Mouse (Mus musculus) right cerebral cortex, postnatal 25 days (tissue): ENCODE data around the gene B3gnt9.
"Not testable (repeated sequence)": the region's sequence is repeated elsewhere in the genome, so short reads cannot be mapped to it uniquely, and the experiment has no call there.

Experiments used
- DNase-seq: peaks from one replicate; pipeline ENCODE4 v3.0.0; 2022

The B3gnt9 gene

GRCm38 (mm10) chr8:105254966-105255350, at the start of gene B3gnt9:
Gene B3gnt9, minus strand, starts transcription at chr8:105255153.
- no peak for DNase-seq

- no peak for DNase-seq
Observed at GRCm38 (mm10) chr8:105303874-105304273, 48.9 kb upstream of the B3gnt9 start.

- DNase-seq, result no peak
Observed at GRCm38 (mm10) chr8:105303396-105303795, 48.4 kb upstream of the B3gnt9 start.

- DNase-seq, result no peak
Observed at GRCm38 (mm10) chr8:105299962-105300361, 45.0 kb upstream of the B3gnt9 start.

DNA sequence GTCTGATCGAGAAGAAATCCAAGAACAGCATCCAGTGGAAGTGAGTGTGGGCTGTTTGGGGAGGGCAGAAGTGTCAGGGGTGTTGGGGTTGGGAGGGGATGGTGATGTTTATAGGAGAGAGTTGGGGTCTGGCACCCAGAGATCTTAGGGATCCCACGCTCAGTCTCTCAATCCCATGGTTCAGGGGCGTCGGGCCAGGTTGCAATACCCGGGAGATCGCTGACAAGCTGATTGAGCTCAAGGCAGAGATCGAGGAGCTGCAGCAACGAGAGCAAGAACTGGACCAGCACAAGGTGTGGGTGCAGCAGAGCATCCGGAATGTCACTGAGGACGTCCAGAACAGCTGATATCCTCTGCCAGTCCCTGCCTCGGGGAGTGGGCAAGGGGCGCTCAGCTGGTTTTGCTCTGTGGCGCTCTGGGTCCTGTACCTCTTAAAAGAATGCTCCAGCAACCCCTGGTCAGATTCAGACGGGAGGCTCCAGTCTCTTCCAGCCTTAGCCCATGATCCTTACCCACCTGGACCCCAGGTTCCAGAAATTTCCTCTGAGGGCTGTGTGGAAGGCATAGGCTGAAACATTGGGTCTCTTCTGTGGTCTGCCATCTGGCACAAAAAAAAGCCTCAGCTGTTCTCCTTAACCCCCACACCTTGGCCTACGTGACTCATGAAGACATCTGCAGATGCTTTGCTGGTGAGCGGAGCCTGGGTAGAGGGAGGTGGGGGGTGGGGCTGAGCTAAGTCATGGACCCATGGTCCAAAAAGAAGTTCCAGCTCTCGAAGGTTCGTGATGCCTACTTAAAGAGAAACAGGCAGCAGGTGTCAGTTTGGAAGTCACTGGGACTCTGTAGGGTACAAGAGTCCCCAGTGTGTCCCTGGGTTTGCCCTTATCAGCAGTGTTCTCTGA, 43.6 kb upstream of the B3gnt9 start:
- no peak for DNase-seq

- DNase-seq, result peak; percentile 94
Observed at GRCm38 (mm10) chr8:105297511-105298192, 42.7 kb upstream of the B3gnt9 start, which contains the start of gene E2f4. Gene E2f4, plus strand, starts transcription at chr8:105297663.

GRCm38 (mm10) chr8:105295895-105296573, 41.1 kb upstream of the B3gnt9 start, which contains the start of gene Exoc3l:
Gene Exoc3l, minus strand, starts transcription at chr8:105296101.
- no peak for DNase-seq

DNA sequence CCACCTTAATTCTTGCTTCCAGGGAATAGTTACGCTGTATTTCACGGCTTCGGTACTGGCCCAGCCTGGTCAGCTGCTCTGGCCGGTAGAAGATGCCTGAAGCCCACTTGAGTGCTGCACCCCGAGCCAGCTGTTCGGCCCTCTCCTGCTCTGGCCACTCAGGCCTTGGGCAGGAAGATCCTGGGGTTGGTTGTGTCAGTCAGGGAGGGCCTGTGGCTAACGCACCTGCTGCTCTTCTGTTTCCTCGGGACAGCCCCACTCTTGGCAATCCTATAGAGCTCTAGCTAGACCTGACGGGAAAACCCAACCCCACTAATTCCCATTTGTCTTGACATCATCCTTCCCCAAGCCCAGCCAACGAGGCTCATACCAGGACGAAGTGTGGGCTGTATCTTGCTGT, 40.3 kb upstream of the B3gnt9 start:
- no peak for DNase-seq

- no peak for DNase-seq
Observed at GRCm38 (mm10) chr8:105294776-105295175, 39.8 kb upstream of the B3gnt9 start.

- no peak for DNase-seq
Observed at GRCm38 (mm10) chr8:105293405-105293804, 38.5 kb upstream of the B3gnt9 start.

DNA sequence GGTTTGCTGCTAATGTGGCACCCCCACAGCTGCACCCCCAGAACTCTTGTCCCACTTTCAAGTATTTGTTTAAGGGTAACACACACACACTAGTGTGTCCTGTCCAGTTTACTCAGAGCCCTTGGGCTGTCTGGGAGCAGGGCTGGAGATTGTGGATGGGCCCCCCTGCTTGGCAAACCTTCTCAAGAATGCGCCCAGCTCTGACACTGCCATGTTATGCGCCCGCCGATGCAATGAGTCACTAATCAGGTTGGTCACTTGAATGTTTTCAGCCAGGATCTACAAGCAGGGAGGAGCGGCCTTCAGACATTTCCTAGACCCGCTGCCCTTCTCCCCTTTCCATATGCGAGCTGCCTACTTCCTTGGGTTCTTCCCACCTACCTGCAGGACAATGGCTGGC, 37.5 kb upstream of the B3gnt9 start:
- DNase-seq, result no peak

DNA sequence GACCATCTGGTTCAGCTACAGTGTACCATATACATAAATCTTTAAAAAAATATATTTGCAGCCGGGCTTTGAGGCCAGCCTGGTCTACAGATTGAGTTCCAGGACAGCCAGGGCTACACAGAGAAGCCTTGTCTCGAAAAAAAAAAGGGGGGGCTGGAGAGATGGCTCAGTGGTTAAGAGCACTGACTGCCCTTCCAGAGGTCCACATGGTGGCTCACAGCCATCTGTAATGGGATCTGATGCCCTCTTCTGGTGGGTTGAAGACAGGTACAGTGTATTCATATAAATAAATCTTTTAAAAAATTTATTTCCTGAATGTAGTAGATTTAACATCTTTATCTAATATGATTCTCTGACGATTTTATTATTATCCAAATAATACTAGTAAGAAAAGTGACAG, 36.8 kb upstream of the B3gnt9 start:
- not testable (repeated sequence) for DNase-seq

GRCm38 (mm10) chr8:105291364-105291763, 36.4 kb upstream of the B3gnt9 start:
- not testable (repeated sequence) for DNase-seq

DNA sequence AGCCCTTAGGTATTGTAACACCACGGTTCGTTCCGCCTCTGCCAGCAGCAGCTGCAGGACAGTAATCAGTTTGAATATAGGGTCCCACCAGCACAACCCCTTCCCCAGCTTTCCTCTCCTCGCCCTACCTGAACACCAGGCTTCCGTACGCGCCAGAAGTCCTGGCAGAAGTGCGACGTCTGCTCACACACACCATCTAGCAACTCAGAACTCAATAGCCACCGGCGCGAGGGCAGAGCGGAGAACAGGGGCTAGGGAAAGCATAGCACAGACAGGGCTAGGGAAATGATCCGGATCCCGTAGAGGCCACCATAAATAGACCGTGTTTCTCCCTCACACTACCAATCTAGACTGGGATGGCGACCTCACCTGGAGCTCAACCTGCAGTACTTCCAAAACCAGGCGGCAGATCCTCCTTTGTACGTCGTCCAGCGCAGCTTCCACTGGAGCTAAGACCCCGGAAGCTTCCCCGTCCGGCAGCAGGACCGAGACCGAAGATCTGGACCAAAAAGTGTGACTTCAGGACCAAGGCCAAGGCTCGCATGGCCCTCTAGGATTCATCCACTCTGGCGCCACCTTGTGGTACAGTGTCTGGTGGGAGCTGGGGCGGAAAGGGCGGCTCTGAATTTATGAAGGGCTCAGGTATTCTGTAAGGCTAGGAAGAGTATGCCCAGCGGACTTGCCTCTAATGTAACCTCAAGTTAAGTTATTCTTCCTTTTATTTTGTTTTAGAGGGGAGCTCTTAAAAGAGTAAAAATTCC, 35.8 kb upstream of the B3gnt9 start:
- peak; percentile 68 for DNase-seq

- DNase-seq, result peak; percentile 48
Observed at GRCm38 (mm10) chr8:105289805-105290460, 35.0 kb upstream of the B3gnt9 start, which contains the start of gene 4931428F04Rik. Gene 4931428F04Rik, minus strand, starts transcription at chr8:105289864.

DNA sequence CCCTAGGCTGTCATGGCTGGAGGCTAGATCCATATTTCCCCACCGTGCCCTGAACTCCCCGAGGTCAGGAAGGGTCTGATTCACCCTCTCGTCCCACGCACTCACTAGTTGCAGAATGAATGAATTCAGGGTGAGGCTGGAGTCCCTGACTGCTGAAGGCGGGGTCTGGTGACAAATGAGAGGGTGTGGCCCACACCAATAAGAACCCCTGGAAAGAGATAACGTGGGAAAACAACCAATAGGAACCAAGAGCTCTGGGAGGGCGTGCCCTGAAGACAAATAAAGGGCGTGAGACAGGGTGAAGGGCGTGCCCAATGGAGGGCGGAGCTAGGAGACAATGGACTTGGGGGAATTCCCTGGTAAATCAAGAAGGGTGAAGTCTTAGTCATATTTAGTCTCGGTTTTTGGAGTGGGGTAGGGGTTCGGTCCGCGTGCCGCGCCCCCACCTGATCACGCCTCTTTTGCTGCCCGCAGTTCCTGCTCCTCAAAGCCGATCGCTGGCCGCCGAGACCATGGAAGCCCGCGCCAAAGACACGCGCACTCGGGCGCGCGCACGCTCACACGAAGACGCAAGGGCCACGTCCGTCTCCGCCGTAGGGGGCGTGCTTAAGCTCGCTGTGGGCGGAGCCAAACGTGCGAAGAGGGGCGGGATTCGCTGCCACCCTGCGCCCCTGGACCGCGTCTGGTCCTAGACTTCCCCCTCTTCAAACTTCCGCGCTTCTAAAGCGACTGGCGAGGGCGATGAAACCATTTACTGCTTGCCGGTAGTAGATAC, 34.2 kb upstream of the B3gnt9 start:
- peak; percentile 96 for DNase-seq

- DNase-seq, result no peak
Observed at GRCm38 (mm10) chr8:105288231-105288630, 33.3 kb upstream of the B3gnt9 start.

GRCm38 (mm10) chr8:105286907-105287306, 32.0 kb upstream of the B3gnt9 start:
- no peak for DNase-seq

- DNase-seq, result no peak
Observed at GRCm38 (mm10) chr8:105285514-105285913, 30.6 kb upstream of the B3gnt9 start.

GRCm38 (mm10) chr8:105283074-105283473, 28.1 kb upstream of the B3gnt9 start:
- no peak for DNase-seq

DNA sequence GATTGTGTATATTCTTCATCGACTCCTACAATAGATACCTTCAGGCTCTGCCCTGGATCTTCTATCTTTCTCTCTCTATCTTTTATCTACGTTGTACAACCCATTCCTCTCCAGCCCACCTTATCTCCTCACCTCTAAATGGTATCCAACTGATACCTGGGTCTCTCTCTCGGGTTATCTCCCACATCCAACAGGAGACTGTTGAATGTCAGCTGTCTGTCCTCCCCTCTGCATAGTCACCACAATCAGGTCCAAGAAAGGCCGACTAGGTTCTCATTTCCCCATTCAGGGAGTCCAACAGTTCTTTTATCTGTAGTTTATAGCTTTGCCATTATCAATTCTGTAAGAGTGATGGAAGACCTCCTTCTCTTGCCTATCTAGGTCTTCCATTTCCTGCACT, 27.3 kb upstream of the B3gnt9 start:
- no peak for DNase-seq
